Mouse (Mus musculus): ENCODE data around the gene Gm10406. TPM values are rescaled to one million over a fixed set of nuclear protein-coding genes. Genes with fewer than 3 reads are reported as not detected.
"Not testable (repeated sequence)": the region's sequence is repeated elsewhere in the genome, so short reads cannot be mapped to it uniquely, and the experiment has no call there.

Gm10406 gene
- not detected in 3 replicates for total RNA-seq (2017)

DNA sequence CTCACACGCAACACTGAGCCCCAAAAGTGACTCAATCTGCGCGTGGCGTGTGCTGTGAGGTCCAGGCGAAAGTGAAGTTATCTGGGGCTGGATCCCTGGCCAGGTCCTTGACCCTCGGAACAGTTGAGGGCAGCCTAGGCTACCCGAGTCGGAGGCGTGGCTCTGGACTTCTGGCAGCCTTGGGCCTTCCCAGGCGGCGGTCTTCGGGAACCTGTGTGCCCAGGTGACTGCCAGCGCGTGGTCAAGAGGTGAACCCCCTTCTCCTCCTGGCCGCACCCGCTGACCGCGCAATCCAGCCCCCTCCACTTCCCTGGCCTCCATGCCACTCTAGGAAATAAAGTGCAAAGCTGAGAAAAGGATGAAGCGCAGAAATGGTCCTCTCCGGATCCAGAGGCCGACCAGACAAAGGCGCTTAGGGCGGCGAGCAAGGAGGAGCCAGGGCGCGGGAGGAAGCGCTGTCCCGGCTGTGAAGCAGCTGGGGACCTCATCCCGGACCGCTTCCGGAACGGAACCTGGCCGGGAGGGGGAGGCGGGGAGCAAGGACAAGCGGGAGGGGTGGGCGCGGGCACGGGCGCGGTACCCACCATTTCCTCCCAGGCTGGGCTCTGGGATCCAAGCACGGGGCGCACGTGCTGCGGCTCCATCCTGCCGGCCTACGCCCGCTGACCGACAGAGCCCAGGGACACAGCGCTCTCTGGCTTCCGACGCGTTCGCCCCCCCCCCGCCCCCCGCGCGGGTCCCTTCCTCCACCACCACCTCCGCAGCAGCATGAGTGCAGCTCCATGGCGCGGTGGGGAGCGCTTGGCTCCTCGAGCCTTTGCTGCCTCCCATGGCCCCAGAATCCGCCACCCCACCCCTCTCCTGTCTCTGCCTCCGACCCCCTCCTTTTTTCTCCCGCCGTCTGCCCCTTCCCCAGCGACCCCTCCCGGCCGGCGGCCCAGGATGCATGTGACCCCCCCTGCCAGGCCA lies at the start of gene Gm10406:
Gm10406 (minus strand) TSS at position 669 of the 969 bp plus-strand sequence.
- not testable (repeated sequence) for ATAC-seq (replicated peaks; ENCODE audit: insufficient number of reproducible peaks, low FRiP score, low TSS enrichment, poor library complexity, severe bottlenecking)

DNA sequence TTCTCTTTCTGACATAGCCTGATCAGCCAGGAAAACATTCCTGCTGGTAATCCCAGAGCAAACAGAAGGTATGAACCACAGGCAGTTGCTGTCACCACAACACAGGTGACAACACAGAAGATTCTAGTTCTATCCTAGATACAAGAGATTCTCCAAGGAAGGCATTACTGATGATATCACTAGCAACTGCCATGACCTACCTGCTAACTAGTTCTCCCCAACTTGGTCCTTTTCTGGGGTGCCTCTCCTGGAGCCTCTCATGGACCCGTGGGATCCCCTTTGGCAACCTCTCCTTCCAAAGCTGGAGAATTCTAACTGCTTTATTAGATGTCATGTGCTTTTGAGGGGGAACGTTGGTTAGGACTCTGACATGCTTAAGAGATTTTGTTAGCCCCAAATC lies 17.6 kb upstream of the Gm10406 start, which contains the start of gene Gm3685:
Gm3685 (minus strand) TSS at position 101 of the 400 bp plus-strand sequence.
- not testable (repeated sequence) for ATAC-seq (replicated peaks; ENCODE audit: insufficient number of reproducible peaks, low FRiP score, low TSS enrichment, poor library complexity, severe bottlenecking)

DNA sequence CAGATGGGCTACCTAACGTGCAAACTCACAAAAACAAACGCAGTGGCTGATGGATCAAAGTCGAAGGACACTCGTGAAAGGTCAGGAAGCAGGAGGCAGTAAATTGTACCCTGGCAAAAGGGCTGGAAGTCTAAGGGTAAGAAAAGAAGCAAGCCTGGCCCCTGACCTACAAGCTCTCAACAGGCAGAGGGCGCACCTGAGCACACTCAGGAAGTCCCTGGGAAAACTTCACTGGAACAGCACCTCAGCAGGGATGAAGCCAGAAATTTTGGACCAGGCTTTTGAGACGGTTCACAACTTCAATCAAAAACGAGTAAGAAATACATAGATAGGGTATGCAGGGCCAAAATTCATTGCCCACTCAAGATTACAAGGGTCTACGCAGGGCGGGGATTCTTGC lies 975 bp downstream of the Gm10406 start:
- not testable (repeated sequence) for ATAC-seq (replicated peaks; ENCODE audit: insufficient number of reproducible peaks, low FRiP score, low TSS enrichment, poor library complexity, severe bottlenecking)

- ATAC-seq (replicated peaks; ENCODE audit: insufficient number of reproducible peaks, low FRiP score, low TSS enrichment, poor library complexity, severe bottlenecking), result not testable (repeated sequence)
Observed at GRCm38 (mm10) chr14:6973718-6974117, 53.5 kb downstream of the Gm10406 start, which contains the start of gene Gm6356. Gm6356 (minus strand) TSS chr14:6973818.

Other genes starting within 250 kb of the Gm10406 start
- not detected in 3 replicates for gene Gm3642, start 187.1 kb downstream of the Gm10406 start, total RNA-seq (2017)
- gene Gm3667, start 137.5 kb downstream of the Gm10406 start, total RNA-seq (2017), result not detected in 3 replicates
- not detected in 3 replicates for gene Gm6356, start 53.6 kb downstream of the Gm10406 start, total RNA-seq (2017)
- gene Gm3685, start 17.5 kb upstream of the Gm10406 start, total RNA-seq (2017), result not detected in 3 replicates
- gene Gm3696, start 73.2 kb upstream of the Gm10406 start, total RNA-seq (2017), result 0.96 TPM in 1 of 3 replicates, not detected in the others
- not detected in 3 replicates for gene Gm6676, start 98.0 kb upstream of the Gm10406 start, total RNA-seq (2017)
- not detected in 3 replicates for gene Gm3512, start 147.1 kb upstream of the Gm10406 start, total RNA-seq (2017)
- gene Gm16434, start 167.1 kb upstream of the Gm10406 start, total RNA-seq (2017), result not detected in 3 replicates
- not detected in 3 replicates for gene Gm3727, start 237.3 kb upstream of the Gm10406 start, total RNA-seq (2017)

Measured in monocyte, adult 5-6 weeks (primary cell).